Mouse (Mus musculus) megakaryocyte, embryonic 14.5 days (primary cell): ENCODE results near the gene Cmc2.

Experiments used
- FLI1 ChIP-seq: IDR thresholded peaks from 2 replicates; pipeline ENCODE4 v1.6.1; 2012; ENCODE audit warnings: low read length, inconsistent platforms, mixed read lengths
- GATA1 ChIP-seq: IDR thresholded peaks from 3 replicates; pipeline ENCODE4 v1.6.1; 2012; ENCODE audit warnings: mixed read lengths, low read length, inconsistent platforms, borderline replicate concordance

GRCm38 (mm10) chr8:116862191-116862590, 59.1 kb downstream of the Cmc2 start:
- TF ChIP-seq GATA1 (no peak), FLI1 (no peak)
